Mouse (Mus musculus) gastrocnemius, adult 2 months (tissue): Measurements from ENCODE around the gene Ska3. TPM values are rescaled to one million over a fixed set of nuclear protein-coding genes. Genes with fewer than 3 reads are reported as not detected.
"Not testable (repeated sequence)": the region's sequence is repeated elsewhere in the genome, so short reads cannot be mapped to it uniquely, and the experiment has no call there.

Experiments
- DNase-seq: peaks from one replicate; pipeline ENCODE4 v3.0.0; 2022
- H3K27ac ChIP-seq: fragments of 200-600 bp; 2 replicates; pipeline ENCODE4 v1.8.1; 2022; ENCODE audit warnings: mild to moderate bottlenecking
- H3K4me3 ChIP-seq: fragments of 200-600 bp; 2 replicates; pipeline ENCODE4 v1.8.1; 2022; ENCODE audit warnings: mild to moderate bottlenecking, moderate library complexity
- CTCF ChIP-seq: fragments of 200-600 bp; IDR thresholded peaks from 2 replicates; pipeline ENCODE4 v1.8.1; 2022; ENCODE audit warnings: antibody characterized with exemption, mild to moderate bottlenecking, moderate library complexity
- intact Hi-C: fragments of 180-260 bp; cut with DNase I; formaldehyde crosslinking; loops from one replicate; pipeline ENCODE4 v1.15.1; 2025
- long read RNA-seq, 2 experiments: library from polyadenylated mRNA; stranded (forward); transcript quantifications; one replicate each; pipeline ENCODE4 v2.0.0; 2021
- total RNA-seq, 2 experiments: library from RNA; stranded (reverse); gene quantifications; 2 replicates each; pipeline ENCODE4 v1.2.3; 2021

The Ska3 gene
- total RNA-seq, result not detected
- long read RNA-seq, experiment 1, result 0 reads
- long read RNA-seq, experiment 2, result 0 reads

DNA sequence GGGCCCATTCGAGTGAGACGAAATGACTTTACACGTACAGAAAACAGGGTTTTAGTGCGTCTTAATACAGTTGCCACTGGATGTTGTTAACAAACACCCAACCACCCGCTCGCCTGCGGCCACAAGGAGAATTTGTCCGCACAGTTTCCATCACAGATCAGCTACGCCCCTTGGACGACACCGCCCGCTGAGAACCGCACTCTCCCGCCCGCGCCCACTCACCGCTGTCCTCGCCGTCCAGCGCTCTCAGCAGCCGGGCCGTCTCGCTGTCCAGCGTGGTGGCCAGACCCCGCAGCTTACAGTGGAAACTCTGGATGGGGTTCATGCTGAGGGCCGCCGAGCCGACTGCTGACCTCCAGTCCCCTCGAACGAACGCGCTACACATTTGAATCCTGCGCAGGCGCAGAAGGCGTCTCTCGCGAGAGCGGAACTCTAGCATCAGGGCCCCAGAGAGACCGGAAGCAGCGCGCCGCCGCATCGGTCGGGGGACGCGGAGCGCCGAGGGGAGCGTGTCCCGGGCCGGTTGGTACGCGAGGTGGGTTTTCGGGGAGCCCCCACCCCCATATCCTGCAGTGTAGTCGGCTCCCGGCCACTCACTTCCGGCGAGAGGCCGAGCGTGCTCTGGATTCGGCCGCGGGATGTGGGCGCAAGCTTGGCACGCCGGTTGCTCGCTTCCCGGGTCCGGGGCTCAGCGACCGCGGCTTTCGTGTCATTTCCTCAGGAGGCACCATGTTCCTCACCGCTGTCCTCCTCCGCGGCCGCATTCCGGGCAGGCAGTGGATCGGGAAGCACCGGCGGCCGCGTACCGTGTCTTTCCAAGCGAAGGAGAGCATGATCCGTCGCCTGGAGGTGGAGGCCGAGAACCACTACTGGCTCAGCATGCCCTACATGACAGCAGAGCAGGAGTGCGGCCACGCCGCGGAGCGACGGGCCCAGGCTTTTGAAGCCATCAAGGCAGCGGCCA is at the start of gene Ska3, which contains the start of gene Mrpl57:
Gene Ska3 (minus strand): TSS at position 398 of the 964 bp plus-strand sequence.
Gene Mrpl57 (plus strand): TSS at position 447 of the 964 bp plus-strand sequence.
- intact Hi-C loops, result loop anchor here (10.0 kb wide), 1 partner anchor 141 kb away; no protein-coding TSS in a partner anchor
- TF ChIP-seq CTCF, result peak; percentile 22; the same call in 1 of the 2 replicates
- Histone ChIP-seq H3K27ac (peak within 1 kb of the TSS; percentile 94), H3K4me3 (peak within 1 kb of the TSS; percentile 94)
- peak; percentile 95 for DNase-seq

DNA sequence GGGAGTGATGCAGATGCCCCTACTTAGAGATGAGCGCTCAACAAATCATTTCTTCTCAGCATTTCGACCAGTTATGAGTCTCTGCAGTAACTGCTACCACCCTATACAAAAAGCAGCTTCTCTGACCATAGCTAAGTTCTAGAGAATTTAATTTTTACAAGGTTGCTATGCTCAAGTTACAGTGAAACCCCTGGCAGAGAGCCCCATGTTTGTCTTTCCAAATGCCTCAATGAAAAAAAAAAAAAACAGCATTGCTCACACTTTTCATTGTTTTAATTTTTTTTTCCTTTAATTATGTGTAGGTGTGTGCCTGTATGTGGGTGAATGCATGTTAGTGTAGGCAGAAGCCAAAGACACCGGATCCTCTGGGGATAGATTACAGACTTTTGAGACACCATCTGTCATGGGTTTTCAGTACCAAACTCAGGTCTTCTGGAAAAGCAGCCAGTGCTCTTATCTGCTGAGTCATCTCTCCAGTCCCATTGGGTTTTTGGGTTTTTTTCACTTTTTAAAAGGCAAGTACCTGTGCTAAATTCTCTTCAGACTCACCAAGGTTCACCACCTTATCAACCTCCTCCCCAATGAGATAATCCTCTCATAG is 40.8 kb upstream of the Ska3 start:
- Histone ChIP-seq H3K27ac (no peak overlapping the region), H3K4me3 (no peak overlapping the region)
- intact Hi-C loops, result no loop called here
- DNase-seq, result no peak
- TF ChIP-seq CTCF, result no peak

GRCm38 (mm10) chr14:57865256-57865655 is 39.3 kb upstream of the Ska3 start:
- DNase-seq, result no peak
- Histone ChIP-seq H3K27ac (no peak overlapping the region), H3K4me3 (no peak overlapping the region)
- TF ChIP-seq CTCF, result no peak
- intact Hi-C loops, result no loop called here

- Histone ChIP-seq H3K27ac (no peak overlapping the region), H3K4me3 (no peak overlapping the region)
- no peak for TF ChIP-seq CTCF
- intact Hi-C loops, result no loop called here
- DNase-seq, result no peak
These were observed 37.1 kb upstream of the Ska3 start for GRCm38 (mm10) chr14:57863129-57863528.

DNA sequence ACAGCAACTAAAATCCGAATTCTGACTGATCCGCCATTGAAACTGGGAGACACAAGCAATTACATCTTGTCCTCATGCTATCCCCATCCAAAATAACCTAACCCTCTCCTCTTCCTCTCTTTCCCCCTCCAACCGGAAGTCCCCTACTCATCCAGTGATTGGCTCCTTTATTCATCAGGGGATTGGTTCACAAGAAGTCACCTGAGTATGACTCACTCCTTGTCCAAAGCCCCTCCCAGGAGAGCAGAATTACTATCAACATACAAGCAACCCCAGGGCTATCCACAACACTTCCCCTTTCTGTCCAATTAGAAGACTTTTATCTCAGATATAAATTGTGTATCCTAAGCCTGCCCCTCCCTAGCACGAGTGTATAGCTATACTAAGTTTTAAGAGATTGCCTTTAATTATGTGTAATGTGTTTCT is 36.0 kb upstream of the Ska3 start:
- Histone ChIP-seq H3K4me3 (no peak overlapping the region), H3K27ac (no peak overlapping the region)
- intact Hi-C loops, result no loop called here
- no peak for TF ChIP-seq CTCF
- no peak for DNase-seq

DNA sequence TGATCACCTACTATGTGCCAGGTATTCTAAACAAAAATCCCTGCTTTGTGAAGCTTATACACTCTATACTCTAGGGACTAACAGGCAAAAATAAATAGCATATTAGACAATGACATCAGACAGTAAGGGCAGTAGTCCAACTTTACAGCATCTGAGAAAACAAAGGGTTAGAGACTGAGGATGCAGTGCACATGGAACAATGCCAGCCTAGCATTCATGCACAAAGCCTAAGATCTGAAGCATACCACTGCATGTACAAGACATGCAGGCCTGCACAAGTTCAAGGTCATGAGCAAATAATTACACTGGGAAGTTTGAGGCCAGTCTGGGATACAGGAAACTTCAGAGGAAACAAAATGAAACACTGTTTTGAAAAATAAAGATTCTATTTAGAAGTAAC is 33.5 kb upstream of the Ska3 start:
- TF ChIP-seq CTCF, result no peak
- Histone ChIP-seq H3K4me3 (no peak overlapping the region), H3K27ac (no peak overlapping the region; the same call in 1 of the 2 replicates)
- intact Hi-C loops, result no loop called here
- DNase-seq, result no peak

- no peak overlapping the region for H3K4me3 ChIP-seq
- H3K27ac ChIP-seq, result no peak overlapping the region
- DNase-seq, result no peak
- intact Hi-C loops, result no loop called here
- TF ChIP-seq CTCF, result no peak
These were observed 32.6 kb upstream of the Ska3 start for GRCm38 (mm10) chr14:57858601-57859000.

GRCm38 (mm10) chr14:57856037-57856436 is 30.1 kb upstream of the Ska3 start:
- DNase-seq, intact Hi-C loops, H3K27ac ChIP-seq, H3K4me3 ChIP-seq: not testable (repeated sequence)
- peak; percentile 31; the same call in 1 of the 2 replicates for TF ChIP-seq CTCF

GRCm38 (mm10) chr14:57852961-57853360 is 27.0 kb upstream of the Ska3 start:
- Histone ChIP-seq H3K27ac (no peak overlapping the region), H3K4me3 (no peak overlapping the region)
- intact Hi-C loops, result no loop called here
- TF ChIP-seq CTCF, result no peak
- no peak for DNase-seq

DNA sequence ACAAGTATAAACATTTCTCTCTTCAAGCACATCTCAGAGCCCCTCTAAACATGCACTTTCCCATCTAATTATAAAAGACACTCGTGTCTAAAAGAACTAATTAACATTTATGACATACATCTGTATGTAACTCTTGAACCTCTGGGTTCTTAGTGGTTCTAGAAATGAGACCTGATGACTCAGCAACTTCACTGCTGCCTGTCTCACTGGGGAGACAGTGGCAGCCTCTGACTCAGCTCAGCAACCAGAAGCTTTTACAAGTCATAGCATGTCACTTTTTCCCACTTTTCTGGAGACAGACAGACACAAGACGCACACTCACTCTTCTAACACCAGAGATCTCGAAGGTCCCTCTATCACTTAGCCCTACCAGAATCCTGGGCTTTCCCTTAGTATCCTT is 24.3 kb upstream of the Ska3 start:
- Histone ChIP-seq H3K4me3 (no peak overlapping the region), H3K27ac (no peak overlapping the region)
- no peak for TF ChIP-seq CTCF
- DNase-seq, result no peak
- intact Hi-C loops, result no loop called here

- H3K27ac ChIP-seq, result no peak overlapping the region
- no peak for TF ChIP-seq CTCF
- H3K4me3 ChIP-seq, result no peak overlapping the region
- no peak for DNase-seq
- intact Hi-C loops, result no loop called here
These were observed 22.7 kb upstream of the Ska3 start for GRCm38 (mm10) chr14:57848646-57849045.

GRCm38 (mm10) chr14:57848061-57848460 is 22.1 kb upstream of the Ska3 start:
- intact Hi-C loops, DNase-seq, H3K4me3 ChIP-seq, H3K27ac ChIP-seq: not testable (repeated sequence)

DNA sequence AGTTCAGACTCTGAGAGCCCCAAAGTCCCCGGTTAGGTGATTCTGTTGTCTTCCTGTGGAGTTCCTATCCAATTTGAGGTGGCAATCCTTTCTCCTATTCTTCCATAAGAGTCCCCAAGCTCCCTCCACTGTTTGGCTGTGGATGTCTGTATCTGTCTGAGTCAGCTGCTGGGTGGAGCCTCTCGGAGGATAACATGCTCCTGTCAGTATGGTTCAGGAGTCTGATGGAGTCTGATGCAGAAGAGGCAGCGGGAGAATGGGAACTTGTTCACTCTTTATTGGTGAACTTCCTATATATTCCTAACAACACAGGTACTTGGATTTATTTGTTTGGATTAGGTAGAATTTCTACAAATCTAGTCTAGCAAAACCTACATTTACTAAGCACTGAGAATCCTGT is 18.6 kb upstream of the Ska3 start:
- intact Hi-C loops, result no loop called here

More for the DNA sequence above, 18.6 kb upstream of the Ska3 start:
- H3K27ac ChIP-seq, result no peak overlapping the region
- no peak for TF ChIP-seq CTCF
- no peak for DNase-seq
- no peak overlapping the region for H3K4me3 ChIP-seq
